Mouse (Mus musculus): ENCODE measurements around the gene Trim75. TPM values are rescaled to one million over a fixed set of nuclear protein-coding genes. Genes with fewer than 3 reads are reported as not detected.

Gene Trim75
- polyA plus RNA-seq, 1 experiment = not detected

DNA sequence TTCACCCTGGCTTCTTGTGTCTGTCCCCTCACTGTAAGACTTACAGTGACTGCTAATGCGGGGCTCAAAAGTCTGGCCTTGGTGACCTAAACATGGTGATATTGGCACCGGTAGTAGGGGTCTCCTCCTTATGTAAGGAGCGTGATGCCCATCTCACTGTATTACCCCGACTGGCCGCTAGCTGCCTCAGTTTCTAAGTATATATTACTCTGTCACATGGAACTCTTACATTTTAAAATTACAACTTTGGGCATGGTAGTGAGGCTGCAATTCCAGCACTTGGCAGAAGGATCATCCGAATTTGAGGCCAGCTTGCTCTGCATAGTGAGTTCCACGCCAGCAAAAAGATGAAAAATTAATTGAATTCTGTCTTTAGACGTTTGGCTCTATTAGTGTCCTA lies 46.6 kb downstream of the Trim75 start:
- Histone ChIP-seq H3K9me3 (replicated peaks; ENCODE audit: control insufficient read depth, insufficient read depth, low read length, poor library complexity, severe bottlenecking) (0 out of 2 replicates have a peak, but pooled peaks cover 4% of the 10 kb centered on the region), H3K4me1 (ENCODE audit: control insufficient read depth, insufficient read depth, low read length) (no peaks in the 10 kb centered on the region), H3K9ac (ENCODE audit: low read depth, poor library complexity, severe bottlenecking) (no peak overlapping the region), H3K27ac (ENCODE audit: insufficient read depth, low read length) (no peak overlapping the region), H3K4me3 (ENCODE audit: low read depth, low read length) (no peak overlapping the region), H3K36me3 (ENCODE audit: control insufficient read depth, insufficient read depth, low read length, poor library complexity, severe bottlenecking) (no peaks in the 10 kb centered on the region), H3K27me3 (ENCODE audit: control insufficient read depth, insufficient read depth, low read length, poor library complexity, severe bottlenecking) (no peaks in the 10 kb centered on the region)
- TF ChIP-seq CTCF (IDR thresholded peaks at IDR 0.05; ENCODE audit: low read depth, low read length) (no peak), POLR2A (IDR thresholded peaks at IDR 0.05; ENCODE audit: insufficient read depth, low read length) (no peak), EP300 (IDR thresholded peaks at IDR 0.05; ENCODE audit: insufficient read depth, low read depth, low read length) (no peak)

DNA sequence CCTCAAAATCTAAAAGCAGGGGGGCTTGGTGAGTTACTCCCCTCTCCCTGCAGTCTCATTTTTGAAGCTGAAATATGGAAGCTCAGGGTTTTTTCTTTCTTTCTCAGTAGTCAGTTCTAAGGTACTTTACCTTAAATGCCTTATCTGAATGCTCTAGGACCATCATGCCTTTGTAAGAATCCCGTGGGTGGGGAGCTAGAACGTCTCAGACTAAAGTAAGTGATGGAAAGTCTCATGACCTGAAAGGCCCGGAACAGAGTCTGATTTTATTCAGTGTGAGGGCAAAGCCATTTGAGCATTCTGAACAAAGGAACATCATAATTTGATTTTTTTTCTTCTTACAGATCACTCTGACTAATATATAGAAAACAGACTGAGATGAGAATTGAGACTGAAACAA lies 52.6 kb downstream of the Trim75 start:
- Histone ChIP-seq H3K27me3 (ENCODE audit: control insufficient read depth, insufficient read depth, low read length, poor library complexity, severe bottlenecking) (no peaks in the 10 kb centered on the region), H3K9me3 (replicated peaks; ENCODE audit: control insufficient read depth, insufficient read depth, low read length, poor library complexity, severe bottlenecking) (no peaks in the 10 kb centered on the region), H3K9ac (ENCODE audit: low read depth, poor library complexity, severe bottlenecking) (no peak overlapping the region), H3K4me3 (ENCODE audit: low read depth, low read length) (no peak overlapping the region), H3K4me1 (ENCODE audit: control insufficient read depth, insufficient read depth, low read length) (no peaks in the 10 kb centered on the region), H3K27ac (ENCODE audit: insufficient read depth, low read length) (no peak overlapping the region), H3K36me3 (ENCODE audit: control insufficient read depth, insufficient read depth, low read length, poor library complexity, severe bottlenecking) (no peaks in the 10 kb centered on the region)
- TF ChIP-seq EP300 (IDR thresholded peaks at IDR 0.05; ENCODE audit: insufficient read depth, low read depth, low read length) = no peak

Other genes starting within 250 kb of the Trim75 start
- 25.8 and 25.9 TPM in 2 replicates for gene Klhl2, start 137.8 kb downstream of the Trim75 start, polyA plus RNA-seq (2011; ENCODE audit: insufficient read depth, insufficient read length, low read depth, missing spikeins)
- 40.6 and 47.8 TPM in 2 replicates for gene Tmem192, start 40.6 kb downstream of the Trim75 start, polyA plus RNA-seq (2011; ENCODE audit: insufficient read depth, insufficient read length, low read depth, missing spikeins)
- 1.2 and 2.3 TPM in 2 replicates for gene Trim61, start 30.7 kb upstream of the Trim75 start, polyA plus RNA-seq (2011; ENCODE audit: insufficient read depth, insufficient read length, low read depth, missing spikeins)
- gene Trim60, start 30.8 kb upstream of the Trim75 start, polyA plus RNA-seq (2011; ENCODE audit: insufficient read depth, insufficient read length, low read depth, missing spikeins) = 0.37 and 0.41 TPM in 2 replicates
- 90.5 and 96.4 TPM in 2 replicates for gene Apela, start 49.5 kb upstream of the Trim75 start, polyA plus RNA-seq (2011; ENCODE audit: insufficient read depth, insufficient read length, low read depth, missing spikeins)
- gene Gm10663, start 87.2 kb upstream of the Trim75 start, polyA plus RNA-seq (2011; ENCODE audit: insufficient read depth, insufficient read length, low read depth, missing spikeins) = not detected in 2 replicates
- gene BC030870, start 141.7 kb upstream of the Trim75 start, polyA plus RNA-seq (2011; ENCODE audit: insufficient read depth, insufficient read length, low read depth, missing spikeins) = not detected in 2 replicates

Data from ES-Bruce4 (cell line).